In genomic region chr16:57733139-57733538, GRCm38 (mm10) we compare ENCODE assay signal across 19 mouse cellular contexts. TPM values are rescaled to one million over a fixed set of nuclear protein-coding genes. Genes with fewer than 3 reads are reported as not detected.
A peak's percentile ranks its signal among the peaks of the same experiment; 100 is the strongest.
DNase-seq lines count a peak whose midpoint lies in the region; ATAC-seq lines count a peak whose summit lies in the region.
"Had no signal": no experiment of that assay in that cellular context is flagged by ENCODE, and none has a peak within 500 bp of the region (broad histone marks: within the 10 kb centered on the region; RNA-seq: fewer than 3 reads in every experiment).

No protein-coding gene starts in this region.

- 0 out of 2 replicates have a peak, but pooled peaks cover 4% of the 10 kb centered on the region for H3K4me1 ChIP-seq in limb, embryonic 11.5 days (ENCODE audit: control insufficient read depth, insufficient read depth, low read length)
- H3K4me1 ChIP-seq in limb, embryonic 10.5 days = peaks cover 5% of the 10 kb centered on the region; the same call in 1 of the 2 replicates
- peaks cover 7% of the 10 kb centered on the region; the same call in 1 of the 2 replicates for H3K4me1 ChIP-seq in embryonic facial prominence, embryonic 14.5 days (ENCODE audit: control insufficient read depth, insufficient read depth, low read length)
- H3K4me1 ChIP-seq in limb, embryonic 15.5 days = peaks cover 4% of the 10 kb centered on the region; the same call in 1 of the 2 replicates
- H3K4me1 ChIP-seq: heart, embryonic 12.5 days; hindbrain, embryonic 10.5 days had no signal

- H3K4me3 ChIP-seq in limb, embryonic 11.5 days (ENCODE audit: low read depth, low read length) = no peak overlapping the region
- H3K4me3 ChIP-seq in limb, embryonic 10.5 days = no peak overlapping the region
- no peak overlapping the region for H3K4me3 ChIP-seq in embryonic facial prominence, embryonic 14.5 days (ENCODE audit: low read depth, low read length)
- no peak overlapping the region for H3K4me3 ChIP-seq in limb, embryonic 15.5 days
- H3K4me3 ChIP-seq: heart, embryonic 12.5 days; hindbrain, embryonic 10.5 days had no signal

- no peak overlapping the region for H3K27ac ChIP-seq in limb, embryonic 11.5 days (replicated peaks; ENCODE audit: low read depth, low read length)
- H3K27ac ChIP-seq in limb, embryonic 10.5 days = no peak overlapping the region
- H3K27ac ChIP-seq in embryonic facial prominence, embryonic 14.5 days (replicated peaks; ENCODE audit: low read depth, low read length) = peak overlapping the region; percentile 61
- H3K27ac ChIP-seq in limb, embryonic 15.5 days = peak overlapping the region; percentile 63; the same call in 1 of the 2 replicates
- H3K27ac ChIP-seq: hindbrain, embryonic 10.5 days; hindbrain, embryonic 14.5 days had no signal

- H3K9ac ChIP-seq in limb, embryonic 11.5 days (ENCODE audit: low read length) = no peak overlapping the region
- no peak overlapping the region for H3K9ac ChIP-seq in embryonic facial prominence, embryonic 14.5 days (ENCODE audit: low read depth, low read length)
- H3K9ac ChIP-seq in limb, embryonic 15.5 days = no peak overlapping the region
- H3K9ac ChIP-seq: heart, embryonic 12.5 days; hindbrain, embryonic 14.5 days had no signal

- WGBS in limb, embryonic 11.5 days = 30% methylated on average over 3 of the region's 3 CpGs
- 68% methylated on average over 3 of the region's 3 CpGs for WGBS in limb, embryonic 10.5 days
- WGBS in embryonic facial prominence, embryonic 14.5 days = 46% methylated on average over 3 of the region's 3 CpGs
- WGBS in limb, embryonic 15.5 days = 32% methylated on average over 3 of the region's 3 CpGs

- no peaks in the 10 kb centered on the region for H3K27me3 ChIP-seq in limb, embryonic 11.5 days (ENCODE audit: control insufficient read depth, insufficient read depth, low read length)
- H3K27me3 ChIP-seq in limb, embryonic 10.5 days (ENCODE audit: low read depth, poor library complexity, severe bottlenecking) = no peaks in the 10 kb centered on the region
- H3K27me3 ChIP-seq in embryonic facial prominence, embryonic 14.5 days (replicated peaks; ENCODE audit: control insufficient read depth, insufficient read depth, low read length) = no peaks in the 10 kb centered on the region
- H3K27me3 ChIP-seq in limb, embryonic 15.5 days = no peaks in the 10 kb centered on the region
- H3K27me3 ChIP-seq: heart, embryonic 12.5 days; Patski had no signal

- H3K36me3 ChIP-seq in limb, embryonic 11.5 days (ENCODE audit: control insufficient read depth, insufficient read depth, low read length) = no peaks in the 10 kb centered on the region
- no peaks in the 10 kb centered on the region for H3K36me3 ChIP-seq in limb, embryonic 10.5 days
- no peaks in the 10 kb centered on the region for H3K36me3 ChIP-seq in embryonic facial prominence, embryonic 14.5 days (ENCODE audit: control insufficient read depth, insufficient read depth, low read length)
- no peaks in the 10 kb centered on the region for H3K36me3 ChIP-seq in limb, embryonic 15.5 days
- H3K36me3 ChIP-seq: heart, embryonic 12.5 days; hindbrain, embryonic 10.5 days had no signal

- DNase-seq in limb, embryonic 11.5 days (ENCODE audit: low spot score) = no peak
- no peak for DNase-seq in limb, embryonic 10.5 days (ENCODE audit: low spot score)
- DNase-seq in embryonic facial prominence, embryonic 14.5 days (ENCODE audit: low spot score) = peak; percentile 65
- peak; percentile 14 for DNase-seq in hindlimb bud, embryonic 11.5 days (ENCODE audit: extremely low spot score, low read depth, low spot score)
- DNase-seq in neural tube, embryonic 10.5 days (ENCODE audit: extremely low spot score, low spot score) = no peak
- no peak for DNase-seq in right cerebral cortex, adult 18-20 months
- DNase-seq in thymus, postnatal 25 days = no peak
- DNase-seq: adrenal gland, postnatal 14 days; cerebellum, adult 11-12 months; cerebellum, adult 9-10 months; cerebellum, postnatal 25 days; gastrocnemius, postnatal 14 days had no signal

- H3K9me3 ChIP-seq in limb, embryonic 11.5 days (ENCODE audit: control insufficient read depth, low read length) = no peaks in the 10 kb centered on the region
- H3K9me3 ChIP-seq in limb, embryonic 10.5 days (replicated peaks) = no peaks in the 10 kb centered on the region
- H3K9me3 ChIP-seq in embryonic facial prominence, embryonic 14.5 days (ENCODE audit: control insufficient read depth, low read length) = no peaks in the 10 kb centered on the region
- H3K9me3 ChIP-seq in limb, embryonic 15.5 days = no peaks in the 10 kb centered on the region
- H3K9me3 ChIP-seq: heart, embryonic 12.5 days; hindbrain, embryonic 10.5 days had no signal

- H3K4me2 ChIP-seq in limb, embryonic 11.5 days (ENCODE audit: low read depth, severe bottlenecking) = no peak overlapping the region
- no peak overlapping the region for H3K4me2 ChIP-seq in embryonic facial prominence, embryonic 14.5 days (ENCODE audit: low read depth, low read length)
- no peak overlapping the region for H3K4me2 ChIP-seq in limb, embryonic 15.5 days
- H3K4me2 ChIP-seq: heart, embryonic 12.5 days; hindbrain, embryonic 14.5 days had no signal

- 0 out of 2 replicates have a peak, but pooled peaks have one; percentile 47 for ATAC-seq in limb, embryonic 11.5 days (ENCODE audit: insufficient number of reproducible peaks, low FRiP score, low TSS enrichment, low read depth)
- ATAC-seq in embryonic facial prominence, embryonic 14.5 days (ENCODE audit: low read depth) = peak; percentile 60; the same call in 1 of the 2 replicates
- no peak for ATAC-seq in limb, embryonic 15.5 days (ENCODE audit: insufficient number of reproducible peaks, low FRiP score, low TSS enrichment, low read depth)
- ATAC-seq: activated CD4-positive, CD25-positive, alpha-beta regulatory T cell, adult 4 months; forebrain, embryonic 16.5 days; Patski had no signal

RNA-seq across cellular contexts. Expression of gene Col8a1, which starts 21.4 kb away (rescaled TPM):
- 3.5 and 3.9 TPM in 2 replicates for polyA plus RNA-seq in limb, embryonic 11.5 days (2014; fragmentation: Nextera tagmentation; extraction: Ambion mirVana)
- 0.11 and 1.8 TPM in 2 replicates for polyA plus RNA-seq in limb, embryonic 10.5 days (2016; fragmentation: Nextera tagmentation; extraction: Ambion mirVana)
- polyA plus RNA-seq in embryonic facial prominence, embryonic 14.5 days (2014; fragmentation: Nextera tagmentation; extraction: Ambion mirVana) = 42.7 and 45.0 TPM in 2 replicates
- polyA plus RNA-seq in limb, embryonic 15.5 days (2015; fragmentation: Nextera tagmentation; extraction: Ambion mirVana) = 45.7 and 45.8 TPM in 2 replicates

Comparison
In these comparisons a context has a peak if more than half of its experiments do, and no peak if none do; other contexts are left out.
1. H3K27ac ChIP-seq: peak in embryonic facial prominence, embryonic 14.5 days (single experiment) and limb, embryonic 15.5 days (single experiment); none in limb, embryonic 11.5 days (single experiment) and limb, embryonic 10.5 days (single experiment).
2. DNase-seq: peak in embryonic facial prominence, embryonic 14.5 days (single experiment) and hindlimb bud, embryonic 11.5 days (single experiment); none in limb, embryonic 11.5 days (single experiment), limb, embryonic 10.5 days (single experiment), neural tube, embryonic 10.5 days (single experiment), right cerebral cortex, adult 18-20 months (single experiment) and thymus, postnatal 25 days (single experiment).